Mouse (Mus musculus) cerebellum, adult 11 months (tissue): ENCODE measurements around the gene Lrrc8c.

ENCODE experiments used
- DNase-seq: peaks from one replicate; pipeline ENCODE4 v3.0.0; 2022

The Lrrc8c gene

DNA sequence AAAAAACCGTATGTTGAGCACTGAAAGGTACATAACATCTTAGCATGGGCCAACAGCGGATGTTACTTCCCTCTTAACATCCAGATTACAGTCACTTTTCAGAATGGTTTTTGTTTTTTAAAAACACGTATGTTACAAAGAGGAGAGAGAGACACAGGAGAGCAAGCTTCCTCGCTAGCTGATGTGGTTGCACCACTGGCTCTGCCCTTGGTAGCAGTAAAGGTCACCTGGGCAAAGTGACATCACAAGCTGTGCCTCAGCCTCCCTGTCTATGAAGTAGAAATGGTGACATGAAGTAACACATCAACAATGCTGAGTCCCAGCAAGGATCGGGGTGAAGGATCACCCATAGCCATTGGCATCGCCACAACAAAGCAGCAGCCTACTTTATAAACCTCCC, 10.4 kb upstream of the Lrrc8c start:
- DNase-seq = no peak

DNA sequence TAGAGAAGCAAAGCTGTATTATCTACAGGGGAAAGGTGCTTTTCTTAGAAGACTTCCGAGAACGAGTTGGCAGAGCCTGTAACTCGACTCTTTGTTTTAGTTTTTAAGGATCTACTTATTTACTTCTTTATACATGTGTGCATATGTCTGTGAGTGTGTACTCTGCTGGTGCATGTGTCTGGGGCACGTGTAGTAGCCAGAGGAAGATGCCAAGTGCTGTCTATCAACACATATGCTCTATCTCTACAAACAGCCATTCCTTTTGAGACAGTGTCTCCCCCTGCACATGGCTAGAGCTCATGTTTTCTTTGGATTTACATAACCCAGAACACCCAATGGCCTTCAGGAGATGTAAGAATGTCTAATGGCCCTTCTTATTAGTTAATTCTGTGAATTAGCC, 6.9 kb upstream of the Lrrc8c start:
- no peak for DNase-seq

GRCm38 (mm10) chr5:105515532-105515931, 3.7 kb upstream of the Lrrc8c start:
- DNase-seq = no peak

DNA sequence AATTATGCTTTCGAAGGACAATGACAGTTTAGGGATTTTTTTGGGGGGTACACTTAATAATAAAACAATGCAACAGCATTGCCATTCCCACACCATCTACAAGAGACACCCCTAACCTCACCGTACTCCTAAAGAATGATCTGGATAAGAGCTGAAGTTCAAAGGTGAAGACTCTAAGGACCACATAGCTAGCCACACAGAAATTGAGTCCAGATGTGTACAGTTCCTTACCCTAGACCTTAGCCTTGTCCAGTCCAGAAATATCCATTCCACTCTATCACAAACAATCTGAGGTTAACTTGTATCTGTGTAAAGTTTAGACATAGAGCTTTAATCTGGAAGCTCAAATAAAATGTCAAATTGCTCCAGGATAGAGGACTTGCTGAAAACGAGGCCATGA, 2.9 kb upstream of the Lrrc8c start:
- DNase-seq = no peak

- no peak for DNase-seq
Observed at GRCm38 (mm10) chr5:105517992-105518625, 1.1 kb upstream of the Lrrc8c start.

DNA sequence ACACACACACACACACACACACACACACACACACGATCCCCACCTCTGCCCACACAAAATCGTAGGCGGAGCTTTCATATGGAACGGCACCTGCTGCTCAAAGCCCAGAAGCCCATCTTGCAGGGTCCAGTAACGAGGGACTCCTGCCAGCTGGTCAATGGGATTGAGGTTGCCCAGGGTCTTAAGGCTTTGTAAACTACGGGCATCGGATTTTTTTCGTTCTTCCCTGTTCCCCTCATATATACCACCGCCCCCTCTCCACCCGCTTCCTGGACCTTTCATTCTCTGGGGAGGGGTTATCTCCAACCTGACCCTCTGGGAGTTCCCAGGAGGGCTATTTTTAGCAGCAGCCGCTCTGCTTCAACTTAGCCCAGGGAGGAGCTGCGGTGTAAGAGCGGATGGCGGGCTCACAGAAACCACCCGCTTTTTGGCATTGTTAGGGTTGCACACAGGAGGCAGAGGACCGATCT, 527 bp upstream of the Lrrc8c start:
- no peak for DNase-seq

DNA sequence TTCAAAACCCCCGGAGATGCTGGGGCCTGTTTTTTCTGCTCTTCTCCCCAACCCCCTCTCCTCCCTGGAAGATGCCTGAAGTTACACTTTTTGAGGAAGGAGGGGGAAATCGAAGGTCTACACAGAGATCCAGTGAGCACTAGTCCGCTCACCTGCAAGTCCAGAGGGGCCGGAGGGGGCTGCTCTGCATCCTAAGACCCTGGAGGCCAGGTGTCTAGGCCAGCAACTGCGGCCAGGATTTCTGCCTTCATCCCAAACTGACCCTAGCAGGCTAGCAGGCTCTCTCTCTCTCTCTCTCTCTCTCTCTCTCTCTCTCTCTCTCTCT, 750 bp downstream of the Lrrc8c start:
- no peak for DNase-seq

GRCm38 (mm10) chr5:105520442-105520965, 1.3 kb downstream of the Lrrc8c start:
- no peak for DNase-seq

GRCm38 (mm10) chr5:105523452-105523851, 4.3 kb downstream of the Lrrc8c start:
- DNase-seq = no peak

DNA sequence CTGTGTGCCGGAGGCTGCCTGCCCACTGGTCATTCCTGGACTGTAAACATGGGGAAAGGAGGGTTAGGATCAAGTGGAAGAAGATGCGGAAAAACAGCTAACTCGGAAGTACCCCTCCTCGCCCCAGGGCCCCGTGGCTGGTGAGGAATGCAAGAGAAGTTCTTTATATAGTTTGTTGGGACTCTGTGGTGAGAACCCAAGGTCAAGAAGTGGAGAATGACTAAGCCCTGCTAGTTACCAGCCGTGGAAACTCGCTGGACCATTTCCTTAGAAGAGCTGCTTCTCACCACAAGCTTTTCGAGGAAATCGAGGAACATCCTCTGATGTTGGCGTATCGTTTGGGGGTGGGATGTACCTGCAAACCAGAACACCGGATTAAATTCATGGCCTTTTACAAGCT, 5.8 kb downstream of the Lrrc8c start:
- DNase-seq = no peak

DNA sequence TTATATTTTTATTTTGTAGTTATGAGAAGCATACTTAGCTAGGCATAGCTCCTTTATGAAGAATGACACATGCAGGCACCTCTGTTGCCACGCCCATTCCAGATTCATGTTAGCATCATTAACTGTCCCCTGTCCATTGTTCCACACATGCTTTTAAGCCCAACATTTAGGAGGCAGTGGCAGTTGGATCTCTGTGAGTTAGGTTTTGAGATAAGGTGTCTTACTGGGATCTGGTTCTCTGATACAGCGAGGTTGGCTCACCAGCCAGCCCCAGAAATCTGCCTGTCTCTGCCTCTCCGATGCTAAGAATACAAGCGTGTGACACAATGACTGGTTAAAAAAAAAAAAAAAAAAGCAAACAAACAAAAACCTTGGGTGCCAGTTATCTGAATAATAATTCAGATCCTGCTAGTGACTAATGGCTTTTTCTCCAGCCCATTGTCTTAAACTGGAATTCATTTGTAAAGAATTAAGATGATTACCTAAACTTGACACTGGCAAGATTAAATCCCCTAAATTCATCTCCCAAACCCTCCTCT, 7.0 kb downstream of the Lrrc8c start:
- no peak for DNase-seq

GRCm38 (mm10) chr5:105526766-105527165, 7.6 kb downstream of the Lrrc8c start:
- no peak for DNase-seq

- DNase-seq = no peak
Observed at GRCm38 (mm10) chr5:105527477-105528331, 8.5 kb downstream of the Lrrc8c start.

DNA sequence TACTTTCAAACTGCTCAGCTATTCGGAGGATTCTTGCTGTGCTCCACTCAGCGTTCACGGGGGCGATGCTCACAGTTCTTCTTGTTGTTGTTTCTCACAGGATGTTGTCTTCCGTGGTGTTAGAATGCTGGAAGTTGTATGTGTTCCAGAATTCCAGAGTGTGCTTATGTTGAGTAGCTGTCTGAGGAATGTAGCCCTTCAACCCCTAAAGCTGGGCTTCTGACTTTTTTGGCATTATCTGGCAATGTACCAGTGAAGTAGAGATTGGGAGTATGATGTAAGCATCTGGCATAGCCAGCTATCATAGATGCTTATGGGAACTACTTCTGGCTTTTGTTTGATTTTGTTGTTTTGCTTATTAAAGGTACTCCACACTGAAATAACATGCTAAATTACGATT, 11.4 kb downstream of the Lrrc8c start:
- no peak for DNase-seq

GRCm38 (mm10) chr5:105535186-105535585, 16.0 kb downstream of the Lrrc8c start:
- DNase-seq = no peak

- no peak for DNase-seq
Observed at GRCm38 (mm10) chr5:105536172-105536571, 17.0 kb downstream of the Lrrc8c start.

GRCm38 (mm10) chr5:105537101-105537723, 18.0 kb downstream of the Lrrc8c start:
- DNase-seq = no peak

- DNase-seq = no peak
Observed at GRCm38 (mm10) chr5:105541051-105541450, 21.9 kb downstream of the Lrrc8c start.

- DNase-seq = no peak
Observed at GRCm38 (mm10) chr5:105545126-105545525, 25.9 kb downstream of the Lrrc8c start.

DNA sequence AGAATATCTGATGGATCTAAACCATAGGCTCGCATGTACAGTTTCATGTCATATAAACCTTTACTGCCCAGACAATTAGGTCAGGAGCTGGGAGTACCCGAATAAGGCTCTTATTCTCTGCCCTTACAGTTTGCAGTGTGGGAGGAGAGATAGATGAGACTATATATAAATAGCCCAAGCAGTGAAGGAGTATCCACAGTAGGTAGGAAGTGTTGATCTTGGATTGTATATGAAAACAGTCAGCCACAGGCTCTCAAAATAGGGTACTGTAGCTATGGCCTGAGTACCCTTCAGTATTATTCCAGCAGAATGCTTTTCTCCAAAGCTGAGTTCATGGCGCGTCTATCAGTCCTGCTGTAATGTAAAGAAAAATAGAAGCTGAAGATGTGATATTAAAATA, 27.9 kb downstream of the Lrrc8c start:
- no peak for DNase-seq

GRCm38 (mm10) chr5:105551808-105552207, 32.6 kb downstream of the Lrrc8c start:
- DNase-seq = no peak

DNA sequence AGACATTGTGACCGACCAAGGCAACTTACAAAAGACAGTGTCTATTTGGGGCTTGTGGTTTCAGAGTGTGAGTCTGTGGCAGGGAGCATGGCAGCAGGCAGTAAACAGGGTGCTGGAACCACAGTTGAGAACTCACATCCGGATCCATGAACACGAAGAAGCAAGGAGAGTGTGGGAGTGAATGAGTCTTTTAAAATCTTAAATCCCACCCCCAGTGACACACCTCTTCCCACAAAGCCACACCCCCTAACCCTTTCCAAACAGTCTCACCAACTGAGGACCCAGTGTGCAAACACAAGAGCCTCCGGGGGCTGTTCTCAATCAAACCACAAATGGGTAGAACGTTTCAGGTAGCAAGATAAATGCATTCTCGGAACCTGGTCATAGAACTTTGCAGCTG, 37.1 kb downstream of the Lrrc8c start:
- no peak for DNase-seq

- DNase-seq = no peak
Observed at GRCm38 (mm10) chr5:105557346-105557745, 38.2 kb downstream of the Lrrc8c start.
